Mouse (Mus musculus) liver, embryonic 12.5 days (tissue): Measurements from ENCODE around the gene 1500011B03Rik. TPM values are rescaled to one million over a fixed set of nuclear protein-coding genes. Genes with fewer than 3 reads are reported as not detected.

Experiments used
- ATAC-seq: fragments of 200-750 bp; cut with Nextera tagmentation; 2 replicates; pipeline ENCODE4 v1.8.0; 2017; ENCODE audit warnings: moderate number of reproducible peaks, mild to moderate bottlenecking, moderate library complexity
- H3K27ac ChIP-seq: fragments of 300-500 bp; sonication (generic); 2 replicates; pipeline ENCODE4 v1.5.1; 2016; ENCODE audit warnings: mild to moderate bottlenecking
- H3K27me3 ChIP-seq: fragments of 300-500 bp; sonication (generic); replicated peaks from 2 replicates; pipeline ENCODE4 v1.6.1; 2016; ENCODE audit warnings: mild to moderate bottlenecking, moderate library complexity
- H3K36me3 ChIP-seq: fragments of 300-500 bp; sonication (generic); 2 replicates; pipeline ENCODE4 v1.6.1; 2016; ENCODE audit warnings: mild to moderate bottlenecking, moderate library complexity
- H3K4me1 ChIP-seq: fragments of 300-500 bp; sonication (generic); 2 replicates; pipeline ENCODE4 v1.6.1; 2016
- H3K4me2 ChIP-seq: fragments of 300-500 bp; sonication (generic); 2 replicates; pipeline ENCODE4 v1.6.1; 2016; ENCODE audit warnings: mild to moderate bottlenecking, moderate library complexity
- H3K4me3 ChIP-seq: fragments of 300-500 bp; sonication (generic); 2 replicates; pipeline ENCODE4 v1.5.1; 2016; ENCODE audit warnings: mild to moderate bottlenecking, moderate library complexity
- H3K9ac ChIP-seq: fragments of 300-500 bp; sonication (generic); 2 replicates; pipeline ENCODE4 v1.6.1; 2016; ENCODE audit warnings: mild to moderate bottlenecking, moderate library complexity
- H3K9me3 ChIP-seq: fragments of 300-500 bp; sonication (generic); replicated peaks from 2 replicates; pipeline ENCODE4 v1.6.1; 2016; ENCODE audit warnings: mild to moderate bottlenecking, moderate library complexity
- WGBS: fragments of 180-500 bp; shearing (Covaris S2); methylation state at CpG from one replicate; pipeline ENCODE4 v1.1.7; 2016; ENCODE audit not compliant: insufficient replicate concordance; 5-methylcytosine and 5-hydroxymethylcytosine counted together
- polyA plus RNA-seq: library from polyadenylated mRNA; unstranded; fragments of >200 nt; fragmentation: Nextera tagmentation; extraction: Ambion mirVana; gene quantifications from 2 replicates; pipeline ENCODE4 v1.2.1, GENCODE M21; 2016

The 1500011B03Rik gene
- polyA plus RNA-seq, 1 experiment from 2014 or later: 37.4 TPM

DNA sequence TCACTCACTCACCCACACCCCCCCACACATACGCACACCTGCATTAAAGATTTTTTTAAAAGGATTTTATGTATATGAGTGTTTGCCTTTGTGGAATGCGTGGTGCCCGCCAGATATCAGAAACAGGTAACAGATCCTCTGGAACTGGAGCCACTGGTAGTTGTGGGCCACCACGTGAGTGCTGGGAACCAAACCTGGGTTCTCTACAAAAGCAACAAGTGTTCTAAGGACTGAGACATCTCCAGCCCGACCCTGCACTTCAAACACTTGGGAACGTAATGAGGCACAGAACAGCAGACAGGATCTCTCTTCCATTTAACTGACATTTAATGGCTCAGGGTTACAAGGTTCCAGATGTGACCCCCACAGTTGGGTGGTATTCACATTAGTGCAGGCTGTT lies 15.4 kb downstream of the 1500011B03Rik start:
- Histone ChIP-seq H3K4me1 (peaks cover 73% of the 10 kb centered on the region), H3K4me3 (no peak overlapping the region), H3K36me3 (peaks cover 56% of the 10 kb centered on the region), H3K27ac (peak overlapping the region; percentile 85), H3K9me3 (no peaks in the 10 kb centered on the region), H3K4me2 (peak overlapping the region; percentile 61), H3K27me3 (no peaks in the 10 kb centered on the region), H3K9ac (peak overlapping the region; percentile 48)
- no peak for ATAC-seq
- WGBS: 39% methylated on average over 6 of the region's 6 CpGs

DNA sequence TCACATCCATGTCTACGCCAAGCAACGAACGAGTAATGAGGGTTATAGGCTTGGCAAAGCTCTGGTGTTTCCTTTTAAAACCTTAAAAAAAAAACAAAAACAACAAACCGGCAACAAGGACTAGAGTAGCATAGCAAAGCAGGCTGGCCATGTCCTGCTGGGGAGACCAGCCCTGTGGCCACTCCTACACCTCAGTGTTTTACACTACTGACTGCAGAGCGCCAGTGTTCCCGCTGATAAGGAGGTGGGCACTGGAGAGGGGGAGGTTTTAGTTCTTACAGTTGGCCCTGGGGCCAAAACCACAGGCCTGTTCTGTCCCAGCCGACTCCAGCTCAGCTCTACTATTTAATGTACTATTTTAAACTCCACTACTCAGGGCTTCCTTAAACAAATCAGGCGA lies 15.8 kb downstream of the 1500011B03Rik start:
- H3K4me3 ChIP-seq: 0 out of 2 replicates have a peak overlapping the region, but pooled peaks have one; percentile 13
- H3K4me1 ChIP-seq: peaks cover 68% of the 10 kb centered on the region
- no peaks in the 10 kb centered on the region for H3K9me3 ChIP-seq
- ATAC-seq: peak; percentile 84
- peak overlapping the region; percentile 85 for H3K27ac ChIP-seq
- H3K36me3 ChIP-seq: peaks cover 59% of the 10 kb centered on the region
- WGBS: 16% methylated on average over 8 of the region's 8 CpGs
- H3K4me2 ChIP-seq: peak overlapping the region; percentile 61
- H3K9ac ChIP-seq: peak overlapping the region; percentile 48
- H3K27me3 ChIP-seq: no peaks in the 10 kb centered on the region

GRCm38 (mm10) chr5:114807063-114807462 lies 16.2 kb downstream of the 1500011B03Rik start:
- H3K36me3 ChIP-seq: peaks cover 62% of the 10 kb centered on the region
- peak; percentile 72 for ATAC-seq
- peaks cover 64% of the 10 kb centered on the region for H3K4me1 ChIP-seq
- WGBS: 24% methylated on average over 9 of the region's 9 CpGs
- peak overlapping the region; percentile 85 for H3K27ac ChIP-seq
- no peaks in the 10 kb centered on the region for H3K9me3 ChIP-seq
- no peaks in the 10 kb centered on the region for H3K27me3 ChIP-seq
- peak overlapping the region; percentile 13; the same call in 1 of the 2 replicates for H3K4me3 ChIP-seq
- H3K9ac ChIP-seq: peak overlapping the region; percentile 48
- peak overlapping the region; percentile 61 for H3K4me2 ChIP-seq

GRCm38 (mm10) chr5:114806636-114807035 lies 16.6 kb downstream of the 1500011B03Rik start:
- peak overlapping the region; percentile 85 for H3K27ac ChIP-seq
- H3K4me1 ChIP-seq: peaks cover 63% of the 10 kb centered on the region
- no peak overlapping the region for H3K4me3 ChIP-seq
- no peaks in the 10 kb centered on the region for H3K27me3 ChIP-seq
- H3K36me3 ChIP-seq: peaks cover 66% of the 10 kb centered on the region
- ATAC-seq: 0 out of 2 replicates have a peak, but pooled peaks have one; percentile 13
- H3K4me2 ChIP-seq: peak overlapping the region; percentile 61
- H3K9ac ChIP-seq: peak overlapping the region; percentile 48
- WGBS: 59% methylated on average over 8 of the region's 8 CpGs
- H3K9me3 ChIP-seq: no peaks in the 10 kb centered on the region

- no peak for ATAC-seq
- H3K9ac ChIP-seq: no peak overlapping the region
- H3K9me3 ChIP-seq: no peaks in the 10 kb centered on the region
- no peaks in the 10 kb centered on the region for H3K27me3 ChIP-seq
- peaks cover 63% of the 10 kb centered on the region for H3K4me1 ChIP-seq
- peak overlapping the region; percentile 61; the same call in 1 of the 2 replicates for H3K4me2 ChIP-seq
- WGBS: 60% methylated on average over 15 of the region's 15 CpGs
- no peak overlapping the region for H3K4me3 ChIP-seq
- peaks cover 72% of the 10 kb centered on the region for H3K36me3 ChIP-seq
- peak overlapping the region; percentile 85 for H3K27ac ChIP-seq
Measured at GRCm38 (mm10) chr5:114805436-114806350, 17.6 kb downstream of the 1500011B03Rik start.

DNA sequence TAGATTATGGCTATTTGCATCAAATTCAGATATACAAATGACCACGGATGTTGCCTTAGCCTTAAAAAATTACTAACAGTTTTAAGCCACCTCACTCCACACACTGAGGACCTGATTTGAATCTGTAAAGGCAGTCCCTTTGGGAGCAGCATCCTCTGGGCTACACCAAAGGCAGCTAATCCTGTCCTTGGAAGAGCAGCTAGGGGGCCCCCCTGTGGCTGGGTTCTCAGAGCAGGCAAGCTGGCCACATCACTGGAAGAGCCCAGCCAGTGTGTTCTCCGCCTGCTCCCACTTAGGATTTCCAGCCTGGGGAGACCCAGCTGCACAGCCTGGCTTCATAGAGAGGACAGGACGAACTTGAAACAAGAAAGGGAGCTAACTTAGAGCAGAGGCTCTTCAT lies 18.3 kb downstream of the 1500011B03Rik start:
- Histone ChIP-seq H3K4me1 (peaks cover 66% of the 10 kb centered on the region), H3K27ac (no peak overlapping the region), H3K9me3 (no peaks in the 10 kb centered on the region), H3K27me3 (no peaks in the 10 kb centered on the region), H3K4me3 (no peak overlapping the region), H3K36me3 (peaks cover 76% of the 10 kb centered on the region), H3K4me2 (no peak overlapping the region), H3K9ac (no peak overlapping the region)
- ATAC-seq: no peak
- WGBS: 59% methylated on average over 3 of the region's 3 CpGs

DNA sequence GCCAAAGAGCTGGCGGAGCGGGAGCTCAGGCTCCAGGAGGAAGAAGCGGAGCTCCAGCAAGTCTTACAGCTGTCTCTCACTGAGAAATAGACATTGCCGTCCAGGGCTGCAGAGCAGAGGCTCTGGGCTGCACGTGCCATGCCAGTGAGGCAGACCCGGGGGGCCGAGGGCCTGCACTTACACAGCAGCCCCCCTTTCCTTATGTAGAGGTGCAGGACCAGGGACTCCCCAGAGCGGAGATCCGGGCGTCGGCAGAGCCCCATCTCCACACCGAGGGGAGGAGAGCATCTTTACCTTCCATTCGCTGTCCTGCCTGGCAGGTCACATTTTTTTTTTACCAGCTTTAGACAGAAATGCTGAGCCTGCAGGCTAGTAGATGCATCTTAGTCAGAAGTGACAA lies 18.9 kb downstream of the 1500011B03Rik start:
- H3K36me3 ChIP-seq: peaks cover 78% of the 10 kb centered on the region
- no peak overlapping the region for H3K9ac ChIP-seq
- H3K4me2 ChIP-seq: no peak overlapping the region
- H3K9me3 ChIP-seq: no peaks in the 10 kb centered on the region
- no peak overlapping the region for H3K27ac ChIP-seq
- WGBS: 89% methylated on average over 13 of the region's 13 CpGs
- no peaks in the 10 kb centered on the region for H3K27me3 ChIP-seq
- no peak overlapping the region for H3K4me3 ChIP-seq
- ATAC-seq: no peak
- peaks cover 62% of the 10 kb centered on the region for H3K4me1 ChIP-seq

DNA sequence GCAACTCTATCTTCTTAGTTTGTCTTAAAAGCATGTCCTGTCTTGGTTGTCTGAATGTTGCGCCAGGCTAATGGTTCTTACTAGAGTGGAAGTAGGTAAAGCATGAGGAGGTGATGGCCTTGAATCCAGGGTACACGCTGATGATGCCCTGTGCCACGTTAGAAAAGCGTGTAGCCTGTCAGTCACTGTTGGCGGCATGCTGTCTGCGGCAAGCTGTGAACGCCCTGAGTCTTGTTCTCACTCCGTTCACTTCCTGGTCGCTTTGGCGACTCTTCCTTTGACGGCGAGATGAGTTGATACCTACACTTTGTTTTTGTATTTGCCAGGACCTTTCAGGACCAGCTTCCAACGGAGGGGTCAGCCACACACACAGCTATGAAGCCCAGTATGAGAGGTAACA lies 20.0 kb downstream of the 1500011B03Rik start:
- WGBS: 82% methylated on average over 13 of the region's 13 CpGs
- Histone ChIP-seq H3K27me3 (no peaks in the 10 kb centered on the region), H3K27ac (no peak overlapping the region), H3K4me3 (no peak overlapping the region), H3K36me3 (peaks cover 83% of the 10 kb centered on the region), H3K4me1 (peaks cover 50% of the 10 kb centered on the region), H3K4me2 (no peak overlapping the region), H3K9me3 (no peaks in the 10 kb centered on the region), H3K9ac (no peak overlapping the region)
- ATAC-seq: no peak

GRCm38 (mm10) chr5:114801841-114802240 lies 21.4 kb downstream of the 1500011B03Rik start:
- Histone ChIP-seq H3K4me3 (no peak overlapping the region), H3K36me3 (peaks cover 97% of the 10 kb centered on the region), H3K9ac (no peak overlapping the region), H3K4me2 (peak overlapping the region; percentile 17; the same call in 1 of the 2 replicates), H3K27ac (no peak overlapping the region), H3K4me1 (peaks cover 41% of the 10 kb centered on the region), H3K9me3 (no peaks in the 10 kb centered on the region), H3K27me3 (no peaks in the 10 kb centered on the region)
- ATAC-seq: no peak
- WGBS: 84% methylated on average over 6 of the region's 6 CpGs

GRCm38 (mm10) chr5:114801049-114801448 lies 22.2 kb downstream of the 1500011B03Rik start:
- H3K27ac ChIP-seq: no peak overlapping the region
- H3K4me1 ChIP-seq: peaks cover 41% of the 10 kb centered on the region
- H3K4me3 ChIP-seq: no peak overlapping the region
- peaks cover 99% of the 10 kb centered on the region for H3K36me3 ChIP-seq
- no peaks in the 10 kb centered on the region for H3K27me3 ChIP-seq
- peak; percentile 72 for ATAC-seq
- no peaks in the 10 kb centered on the region for H3K9me3 ChIP-seq
- WGBS: 14% methylated on average over 8 of the region's 8 CpGs
- H3K9ac ChIP-seq: no peak overlapping the region
- peak overlapping the region; percentile 17; the same call in 1 of the 2 replicates for H3K4me2 ChIP-seq

DNA sequence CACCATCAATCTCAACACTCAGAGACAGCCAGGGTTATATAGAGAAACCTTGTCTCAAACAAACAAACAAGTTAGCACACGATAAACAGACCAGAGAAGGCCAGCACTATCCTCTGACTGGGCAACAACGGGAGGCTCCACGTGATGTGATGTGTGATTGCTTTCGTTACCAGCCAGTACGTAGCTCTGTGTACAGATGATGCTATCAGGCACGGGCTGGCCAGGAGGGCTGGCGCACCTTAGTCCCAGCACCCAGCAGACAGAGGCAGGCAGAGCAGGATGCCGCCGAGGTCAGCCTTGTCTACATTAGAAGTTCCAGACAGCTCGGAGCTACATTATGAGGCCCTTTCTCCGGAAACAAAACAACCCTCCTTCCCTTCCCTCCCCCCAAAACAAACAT lies 23.4 kb downstream of the 1500011B03Rik start:
- ATAC-seq: no peak
- no peaks in the 10 kb centered on the region for H3K27me3 ChIP-seq
- no peak overlapping the region for H3K4me3 ChIP-seq
- no peaks in the 10 kb centered on the region for H3K9me3 ChIP-seq
- no peak overlapping the region for H3K4me2 ChIP-seq
- H3K36me3 ChIP-seq: peaks cover 98% of the 10 kb centered on the region
- no peak overlapping the region for H3K27ac ChIP-seq
- no peak overlapping the region for H3K9ac ChIP-seq
- peaks cover 44% of the 10 kb centered on the region for H3K4me1 ChIP-seq
- WGBS: 71% methylated on average over 11 of the region's 11 CpGs

GRCm38 (mm10) chr5:114797253-114797652 lies 26.0 kb downstream of the 1500011B03Rik start:
- no peak for ATAC-seq
- Histone ChIP-seq H3K27me3 (no peaks in the 10 kb centered on the region), H3K9ac (no peak overlapping the region), H3K4me2 (0 out of 2 replicates have a peak overlapping the region, but pooled peaks have one; percentile 52), H3K36me3 (peaks cover 97% of the 10 kb centered on the region), H3K9me3 (no peaks in the 10 kb centered on the region), H3K4me1 (peaks cover 48% of the 10 kb centered on the region), H3K27ac (no peak overlapping the region), H3K4me3 (no peak overlapping the region)
- WGBS: 88% methylated on average over 8 of the region's 8 CpGs
